Mouse (Mus musculus) kidney, adult 2 months (tissue): ENCODE results near the gene Sgta. TPM values are rescaled to one million over a fixed set of nuclear protein-coding genes. Genes with fewer than 3 reads are reported as not detected.

ENCODE experiments used
- DNase-seq: peaks from one replicate; pipeline ENCODE4 v3.0.0; 2021
- H3K27ac ChIP-seq: fragments of 200-500 bp; 2 replicates; pipeline ENCODE4 v1.5.1; 2012; ENCODE audit warnings: low read depth, low read length, control low read depth, inconsistent platforms; ENCODE audit not compliant: insufficient read depth
- H3K27me3 ChIP-seq: fragments of 200-500 bp; replicated peaks from 2 replicates; pipeline ENCODE4 v1.6.1; 2012; ENCODE audit warnings: mild to moderate bottlenecking, moderate library complexity, low read length, inconsistent platforms; ENCODE audit not compliant: control insufficient read depth, insufficient read depth
- H3K36me3 ChIP-seq: fragments of 200-500 bp; 2 replicates; pipeline ENCODE4 v1.6.1; 2012; ENCODE audit warnings: mild to moderate bottlenecking, moderate library complexity, low read length, inconsistent platforms; ENCODE audit not compliant: control insufficient read depth, insufficient read depth
- H3K4me1 ChIP-seq: fragments of 200-500 bp; 2 replicates; pipeline ENCODE4 v1.6.1; 2011; ENCODE audit warnings: low read length; ENCODE audit not compliant: control insufficient read depth, insufficient read depth
- H3K4me3 ChIP-seq: fragments of 200-500 bp; 2 replicates; pipeline ENCODE4 v1.5.1; 2011; ENCODE audit warnings: mild to moderate bottlenecking, low read depth, low read length, control low read depth; ENCODE audit not compliant: insufficient read depth
- CTCF ChIP-seq: fragments of 200-500 bp; conservative IDR thresholded peaks from 2 replicates; pipeline ENCODE4 v1.5.1; 2011; ENCODE audit warnings: low read depth, mild to moderate bottlenecking, control low read depth, low read length, moderate library complexity, mixed read lengths; ENCODE audit not compliant: insufficient read depth, insufficient read length
- POLR2A ChIP-seq: fragments of 200-500 bp; IDR thresholded peaks from one replicate; pipeline ENCODE4 v1.6.1; 2011; ENCODE audit warnings: low read depth, low read length, control low read depth
- WGBS: fragments of 180-500 bp; shearing (Covaris S2); methylation state at CpG from one replicate; pipeline ENCODE4 v1.1.7; 2018; 5-methylcytosine and 5-hydroxymethylcytosine counted together
- polyA plus RNA-seq: library from polyadenylated mRNA; depleted of rRNA; stranded (reverse); fragments of >200 nt; gene quantifications from 2 replicates; pipeline ENCODE4 v1.2.3, GENCODE M21; 2012

Sgta gene
- polyA plus RNA-seq, 1 experiment: 183 TPM

DNA sequence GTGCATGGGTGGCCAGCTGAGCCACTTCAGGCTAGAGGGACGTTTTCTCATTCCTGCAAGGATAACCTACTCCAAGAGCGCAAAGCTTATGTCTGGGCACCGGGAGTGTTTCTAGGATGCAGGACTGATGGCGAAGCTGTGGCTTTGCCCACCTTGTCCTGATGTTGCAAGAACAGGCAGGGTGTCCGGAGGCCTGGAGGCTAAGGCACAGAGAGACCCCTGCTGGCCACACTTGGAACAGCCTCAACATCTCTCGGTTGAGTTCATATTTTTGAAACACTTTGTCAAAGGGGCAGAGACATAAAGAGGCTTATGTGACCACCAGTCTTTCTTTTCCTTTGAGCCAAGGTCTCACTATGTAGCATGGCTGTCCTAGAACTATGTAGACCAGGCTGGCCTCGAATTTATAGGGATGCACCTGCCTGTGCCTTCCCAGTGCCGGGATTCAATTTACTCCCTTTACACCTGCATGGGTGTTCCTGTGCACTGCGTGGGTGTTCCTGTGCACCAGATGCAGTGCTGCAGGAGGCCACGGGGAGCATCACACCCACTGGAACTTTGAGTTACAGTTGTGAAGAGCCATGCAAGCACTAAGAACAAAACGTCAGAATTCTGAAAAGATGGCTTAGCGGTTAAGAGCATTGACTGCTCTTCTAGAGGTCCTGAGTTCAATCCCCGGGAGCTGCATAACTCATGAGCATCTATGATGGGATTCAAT lies 18.4 kb downstream of the Sgta start:
- peak; percentile 65 for DNase-seq
- no peak for TF ChIP-seq POLR2A
- TF ChIP-seq CTCF: peak; percentile 78
- Histone ChIP-seq H3K27ac (no peak overlapping the region), H3K36me3 (no peaks in the 10 kb centered on the region; the same call in 1 of the 2 replicates), H3K4me1 (no peaks in the 10 kb centered on the region; the same call in 1 of the 2 replicates), H3K4me3 (no peak overlapping the region), H3K27me3 (no peaks in the 10 kb centered on the region)
- 26% methylated on average over 13 of the region's 13 CpGs for WGBS

DNA sequence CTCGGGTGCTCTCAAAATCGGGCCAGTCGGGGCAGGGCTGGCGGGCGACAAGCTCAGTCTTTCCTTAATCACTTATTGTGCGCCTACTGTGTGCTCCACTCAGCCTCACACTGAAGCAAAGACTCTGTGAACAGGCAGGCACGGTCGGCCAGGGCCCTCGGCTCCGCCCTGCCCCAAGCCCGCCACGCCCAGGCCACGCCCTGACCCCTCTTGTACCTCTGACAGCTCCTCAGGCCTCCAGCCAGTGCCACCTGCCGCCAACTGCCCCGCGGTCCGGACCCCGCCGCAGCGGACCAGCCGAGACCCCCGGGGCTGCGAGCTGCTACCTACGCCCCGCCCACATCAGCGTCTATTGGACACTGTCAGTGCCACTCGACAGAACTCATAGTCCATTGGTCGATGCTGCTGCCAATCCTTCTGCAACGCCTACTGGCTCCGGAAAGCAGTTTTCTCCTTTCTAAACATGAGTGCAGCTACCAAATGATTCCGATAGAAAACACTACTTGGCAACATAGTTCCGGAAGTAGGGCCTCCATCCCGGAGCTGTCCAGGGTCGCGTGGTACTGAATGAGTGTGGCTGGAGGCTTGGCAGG lies 22.9 kb downstream of the Sgta start, which contains the start of gene Slc39a3:
Gene Slc39a3 (minus strand): TSS at position 439 of the 593 bp plus-strand sequence.
- peak; percentile 24 for TF ChIP-seq POLR2A
- TF ChIP-seq CTCF: no peak
- DNase-seq: peak; percentile 99
- H3K4me1 ChIP-seq: no peaks in the 10 kb centered on the region; the same call in 1 of the 2 replicates
- peak within 1 kb of the TSS; percentile 86 for H3K4me3 ChIP-seq
- H3K36me3 ChIP-seq: no peaks in the 10 kb centered on the region
- under 1% methylated on average over 35 of the region's 35 CpGs for WGBS
- H3K27me3 ChIP-seq: no peaks in the 10 kb centered on the region
- H3K27ac ChIP-seq: no peak within 1 kb of the TSS

DNA sequence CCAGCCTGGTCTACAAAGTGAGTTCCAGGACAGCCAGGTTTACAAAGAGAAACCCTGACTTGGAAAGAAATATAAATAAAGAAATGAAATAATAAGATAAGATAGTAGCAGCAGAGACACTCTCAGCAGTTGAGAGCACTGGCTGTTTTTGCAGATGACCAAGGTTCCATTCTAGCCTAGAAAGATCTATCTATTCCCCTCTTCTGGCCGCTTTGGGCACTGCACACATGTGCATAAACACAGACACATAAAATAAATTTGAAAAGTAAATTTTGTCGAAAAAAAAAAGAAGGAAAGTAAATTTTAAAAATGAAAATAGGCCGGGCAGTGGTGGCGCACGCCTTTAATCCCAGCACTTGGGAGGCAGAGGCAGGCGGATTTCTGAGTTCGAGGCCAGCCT lies 23.7 kb downstream of the Sgta start:
- H3K36me3 ChIP-seq: no peaks in the 10 kb centered on the region
- H3K4me3 ChIP-seq: no peak overlapping the region
- H3K27me3 ChIP-seq: no peaks in the 10 kb centered on the region
- no peak overlapping the region for H3K27ac ChIP-seq
- no peaks in the 10 kb centered on the region; the same call in 1 of the 2 replicates for H3K4me1 ChIP-seq
- DNase-seq: peak; percentile 14
- 72% methylated on average over 7 of the region's 7 CpGs for WGBS
- TF ChIP-seq CTCF: no peak

- H3K27ac ChIP-seq: no peak overlapping the region
- H3K27me3 ChIP-seq: no peaks in the 10 kb centered on the region
- no peaks in the 10 kb centered on the region for H3K4me1 ChIP-seq
- no peak for DNase-seq
- WGBS: 75% methylated on average over 10 of the region's 10 CpGs
- H3K36me3 ChIP-seq: no peaks in the 10 kb centered on the region
- TF ChIP-seq POLR2A: no peak
- no peak for TF ChIP-seq CTCF
- H3K4me3 ChIP-seq: no peak overlapping the region
These were observed 26.4 kb downstream of the Sgta start for GRCm38 (mm10) chr10:81033586-81033985.

GRCm38 (mm10) chr10:81029031-81029430 lies 30.9 kb downstream of the Sgta start:
- no peak for TF ChIP-seq POLR2A
- no peak for TF ChIP-seq CTCF
- 63% methylated on average over 10 of the region's 10 CpGs for WGBS
- DNase-seq: no peak
- Histone ChIP-seq H3K4me1 (no peaks in the 10 kb centered on the region), H3K4me3 (no peak overlapping the region), H3K36me3 (no peaks in the 10 kb centered on the region), H3K27ac (no peak overlapping the region), H3K27me3 (no peaks in the 10 kb centered on the region; the same call in 1 of the 2 replicates)

- TF ChIP-seq CTCF: no peak
- TF ChIP-seq POLR2A: no peak
- DNase-seq: no peak
- no peaks in the 10 kb centered on the region; the same call in 1 of the 2 replicates for H3K27me3 ChIP-seq
- no peak overlapping the region for H3K27ac ChIP-seq
- no peak overlapping the region for H3K4me3 ChIP-seq
- H3K36me3 ChIP-seq: no peaks in the 10 kb centered on the region
- H3K4me1 ChIP-seq: no peaks in the 10 kb centered on the region
These were observed 31.8 kb downstream of the Sgta start for GRCm38 (mm10) chr10:81028219-81028618.

DNA sequence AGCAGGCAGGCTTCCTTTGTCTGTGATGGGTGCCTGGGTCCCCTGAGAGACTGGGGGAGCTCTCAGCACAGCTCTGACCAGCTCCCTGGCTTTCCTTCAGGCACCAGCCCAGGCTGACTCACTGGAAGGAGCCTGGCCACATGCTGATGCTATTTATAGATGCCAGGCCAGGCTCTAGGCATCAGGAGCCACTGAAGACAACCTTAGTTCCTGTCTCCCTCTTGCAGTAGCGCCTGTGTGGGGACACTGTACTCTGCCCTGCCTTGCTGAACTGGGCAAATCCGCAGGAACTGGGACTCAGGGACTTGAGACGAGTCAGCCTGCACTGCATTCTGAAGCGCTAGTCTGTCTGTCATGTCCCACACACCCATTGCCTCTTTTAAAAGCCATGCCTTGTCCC lies 32.6 kb downstream of the Sgta start:
- no peaks in the 10 kb centered on the region for H3K4me1 ChIP-seq
- H3K4me3 ChIP-seq: no peak overlapping the region
- no peak for DNase-seq
- no peak overlapping the region for H3K27ac ChIP-seq
- TF ChIP-seq POLR2A: no peak
- TF ChIP-seq CTCF: no peak
- no peaks in the 10 kb centered on the region; the same call in 1 of the 2 replicates for H3K27me3 ChIP-seq
- no peaks in the 10 kb centered on the region for H3K36me3 ChIP-seq
- 55% methylated on average over 4 of the region's 4 CpGs for WGBS
